Mouse (Mus musculus): ENCODE measurements around the gene Fcho2. TPM values are rescaled to one million over a fixed set of nuclear protein-coding genes. Genes with fewer than 3 reads are reported as not detected.

The Fcho2 gene
- total and polyA plus RNA-seq, 3 experiments = 3.0 to 9.0 (median 5.6) TPM

- Histone ChIP-seq H3K9ac (ENCODE audit: insufficient read depth, low read depth) (no peak overlapping the region), H3K36me3 (replicated peaks in 1 of 2; ENCODE audit: control insufficient read depth in 1 of 2, insufficient read depth in 1 of 2, low read length in 1 of 2) (no peaks in the 10 kb centered on the region), H3K27ac (ENCODE audit: insufficient read depth, low read depth) (no peak overlapping the region), H3K4me1 (ENCODE audit: control insufficient read depth in 1 of 2, insufficient read depth in 2 of 2) (peaks cover 7 to 41% of the 10 kb centered on the region in 2 experiments), H3K27me3 (replicated peaks) (no peaks in the 10 kb centered on the region), H3K4me3 (replicated peaks in 1 of 3; ENCODE audit: low read depth in 2 of 3, low read length in 2 of 3, poor library complexity in 1 of 3) (no peak overlapping the region), H3K4me2 (ENCODE audit: insufficient read depth, low read depth, poor library complexity, severe bottlenecking) (no peak overlapping the region), H3K9me3 (replicated peaks; ENCODE audit: low read length) (no peaks in the 10 kb centered on the region), H3K79me2 (replicated peaks; ENCODE audit: control insufficient read depth, extremely low read depth, insufficient read depth, poor library complexity, severe bottlenecking) (no peaks in the 10 kb centered on the region)
- dilution Hi-C loops (cut with MboI; ENCODE audit: extremely low pct_ligation_motif_present, extremely low pct_unique_long_range_greater_than_20kb, low sequenced_read_pairs) = no loop called here
- TF ChIP-seq ZC3H11A (IDR thresholded peaks at IDR 0.05; ENCODE audit: low read depth, low read length) (no peak), BHLHE40 (IDR thresholded peaks at IDR 0.05; ENCODE audit: low read depth, low read length) (no peak), MAZ (IDR thresholded peaks at IDR 0.05; ENCODE audit: low read depth, low read length) (no peak), POLR2A (IDR thresholded peaks at IDR 0.05; ENCODE audit: low read depth, low read length) (no peak), ELF1 (IDR thresholded peaks at IDR 0.05; ENCODE audit: low read depth, low read length) (no peak)
- in situ Hi-C loops (cut with MboI; ENCODE audit: low pct_ligation_motif_present, low pct_unique_long_range_greater_than_20kb, low sequenced_read_pairs) = no loop called here
- no peak for DNase-seq (ENCODE audit: extremely low read depth)
Observed at GRCm38 (mm10) chr13:98691956-98692515, 123.2 kb downstream of the Fcho2 start.

DNA sequence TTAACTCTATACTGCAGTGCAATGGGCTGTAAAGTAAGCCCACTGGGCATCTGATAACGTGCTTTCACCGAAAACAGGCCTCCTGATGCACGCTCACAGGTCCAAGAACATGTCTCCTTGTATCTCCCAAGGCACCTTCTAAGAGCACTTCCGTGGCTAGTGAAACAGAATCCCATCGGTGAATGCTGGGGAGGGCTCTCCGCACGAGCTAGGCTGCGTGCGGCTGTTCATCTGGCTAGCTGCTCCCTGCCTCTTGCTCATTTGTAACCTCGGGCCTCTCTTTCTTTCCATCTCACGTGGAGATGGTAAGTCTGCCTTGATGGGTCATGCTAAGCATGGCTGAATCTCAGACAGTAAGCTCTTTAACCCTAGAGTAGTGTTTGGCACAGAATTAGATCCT lies 124.4 kb downstream of the Fcho2 start:
- Histone ChIP-seq H3K4me2 (ENCODE audit: insufficient read depth, low read depth, poor library complexity, severe bottlenecking) (no peak overlapping the region), H3K36me3 (replicated peaks in 1 of 2; ENCODE audit: control insufficient read depth in 1 of 2, insufficient read depth in 1 of 2, low read length in 1 of 2) (no peaks in the 10 kb centered on the region), H3K27me3 (replicated peaks) (no peaks in the 10 kb centered on the region), H3K9me3 (replicated peaks; ENCODE audit: low read length) (no peaks in the 10 kb centered on the region), H3K4me3 (replicated peaks in 1 of 3; ENCODE audit: low read depth in 2 of 3, low read length in 2 of 3, poor library complexity in 1 of 3) (no peak overlapping the region), H3K27ac (ENCODE audit: insufficient read depth, low read depth) (no peak overlapping the region), H3K9ac (ENCODE audit: insufficient read depth, low read depth) (no peak overlapping the region), H3K79me2 (replicated peaks; ENCODE audit: control insufficient read depth, extremely low read depth, insufficient read depth, poor library complexity, severe bottlenecking) (no peaks in the 10 kb centered on the region), H3K4me1 (ENCODE audit: control insufficient read depth in 1 of 2, insufficient read depth in 2 of 2) (peaks cover 7 to 39% of the 10 kb centered on the region in 2 experiments)
- no peak for DNase-seq (ENCODE audit: extremely low read depth)
- TF ChIP-seq EP300 (IDR thresholded peaks at IDR 0.05; ENCODE audit: low read length) (no peak), MAFK (IDR thresholded peaks at IDR 0.05; ENCODE audit: insufficient replicate concordance, low read length) (no peak), USF1 (IDR thresholded peaks at IDR 0.05; ENCODE audit: low read depth, low read length) (no peak), MEF2A (IDR thresholded peaks at IDR 0.05; ENCODE audit: borderline replicate concordance, low read depth, low read length) (no peak), TBP (conservative IDR thresholded peaks at IDR 0.05; ENCODE audit: low read depth, low read length) (no peak), PAX5 (IDR thresholded peaks at IDR 0.05; ENCODE audit: low read length) (no peak), MAZ (IDR thresholded peaks at IDR 0.05; ENCODE audit: low read depth, low read length) (no peak), UBTF (IDR thresholded peaks at IDR 0.05; ENCODE audit: low read depth, low read length) (no peak), ZKSCAN1 (IDR thresholded peaks at IDR 0.05; ENCODE audit: borderline replicate concordance, low read depth, low read length) (no peak), JUN (IDR thresholded peaks at IDR 0.05; ENCODE audit: insufficient read depth, low read depth, low read length) (no peak), MAX (IDR thresholded peaks at IDR 0.05; ENCODE audit: low read length) (no peak), MYC (IDR thresholded peaks at IDR 0.05; ENCODE audit: low read depth, low read length) (no peak), CHD1 (IDR thresholded peaks at IDR 0.05; ENCODE audit: low read depth, low read length) (no peak), NRF1 (IDR thresholded peaks at IDR 0.05; ENCODE audit: low read depth, low read length) (no peak), CHD2 (IDR thresholded peaks at IDR 0.05; ENCODE audit: low read length) (no peak), TCF12 (IDR thresholded peaks at IDR 0.05; ENCODE audit: low read depth, low read length) (no peak), ZC3H11A (IDR thresholded peaks at IDR 0.05; ENCODE audit: low read depth, low read length) (no peak), KAT2A (IDR thresholded peaks at IDR 0.05; ENCODE audit: insufficient replicate concordance, low read length) (no peak), MXI1 (IDR thresholded peaks at IDR 0.05; ENCODE audit: low read depth, low read length) (no peak)
- in situ Hi-C loops (cut with MboI; ENCODE audit: low pct_ligation_motif_present, low pct_unique_long_range_greater_than_20kb, low sequenced_read_pairs) = no loop called here
- dilution Hi-C loops (cut with MboI; ENCODE audit: extremely low pct_ligation_motif_present, extremely low pct_unique_long_range_greater_than_20kb, low sequenced_read_pairs) = no loop called here

Data from CH12.LX (cell line).